Mouse (Mus musculus) neural tube, embryonic 14.5 days (tissue): ENCODE measurements at regions not wholly inside any gene's neighbourhood (a gene's known extent, or its start where the extent isn't known, plus 50 kb on each side); places are given as distances from the start of the nearest gene placed in this dataset.

Experiments used
- ATAC-seq: fragments of 200-750 bp; cut with Nextera tagmentation; 2 replicates; pipeline ENCODE4 v1.8.0; 2017; ENCODE audit warnings: low read depth, mild to moderate bottlenecking, moderate TSS enrichment, moderate library complexity
- H3K27ac ChIP-seq: fragments of 300-500 bp; sonication (generic); 2 replicates; pipeline ENCODE4 v1.5.1; 2014; ENCODE audit warnings: low read depth, mild to moderate bottlenecking, control low read depth, low read length, moderate library complexity, mixed read lengths
- H3K27me3 ChIP-seq: fragments of 300-500 bp; sonication (generic); 2 replicates; pipeline ENCODE4 v1.6.1; 2014; ENCODE audit warnings: low read length; ENCODE audit not compliant: control insufficient read depth, insufficient read depth
- H3K36me3 ChIP-seq: fragments of 300-500 bp; sonication (generic); 2 replicates; pipeline ENCODE4 v1.6.1; 2014; ENCODE audit warnings: low read length, mixed read lengths; ENCODE audit not compliant: control insufficient read depth, insufficient read depth
- H3K4me1 ChIP-seq: fragments of 300-500 bp; sonication (generic); 2 replicates; pipeline ENCODE4 v1.6.1; 2014; ENCODE audit warnings: low read length; ENCODE audit not compliant: control insufficient read depth, insufficient read depth
- H3K4me2 ChIP-seq: fragments of 300-500 bp; sonication (generic); 2 replicates; pipeline ENCODE4 v1.6.1; 2014; ENCODE audit warnings: mild to moderate bottlenecking, low read depth, low read length, control low read depth
- H3K4me3 ChIP-seq: fragments of 300-500 bp; sonication (generic); 2 replicates; pipeline ENCODE4 v1.5.1; 2014; ENCODE audit warnings: low read depth, low read length, control low read depth, mixed read lengths
- H3K9ac ChIP-seq: fragments of 300-500 bp; sonication (generic); replicated peaks from 2 replicates; pipeline ENCODE4 v1.6.1; 2014; ENCODE audit warnings: low read depth, mild to moderate bottlenecking, control low read depth, low read length, mixed read lengths
- H3K9me3 ChIP-seq: fragments of 300-500 bp; sonication (generic); 2 replicates; pipeline ENCODE4 v1.6.1; 2016; ENCODE audit warnings: low read length; ENCODE audit not compliant: control insufficient read depth
- WGBS: fragments of 180-500 bp; shearing (Covaris S2); extraction: QIAGEN DNeasy Blood & Tissue Kit; methylation state at CpG from one replicate; pipeline ENCODE4 v1.1.7; 2014; 5-methylcytosine and 5-hydroxymethylcytosine counted together

- H3K9ac ChIP-seq: no peak overlapping the region
- 47% methylated on average over 7 of the region's 7 CpGs for WGBS
- peak; percentile 58; the same call in 1 of the 2 replicates for ATAC-seq
Observed at GRCm38 (mm10) chr15:70034976-70035375, 3534.3 kb upstream of the Lrrc6 start.

GRCm38 (mm10) chr15:70029468-70029867, 3528.8 kb upstream of the Lrrc6 start:
- Histone ChIP-seq H3K4me3 (no peak overlapping the region), H3K27ac (no peak overlapping the region), H3K9ac (no peak overlapping the region), H3K27me3 (no peaks in the 10 kb centered on the region), H3K4me1 (no peaks in the 10 kb centered on the region), H3K9me3 (no peaks in the 10 kb centered on the region), H3K36me3 (no peaks in the 10 kb centered on the region), H3K4me2 (no peak overlapping the region)
- ATAC-seq: no peak

More at GRCm38 (mm10) chr15:70034976-70035375, 3534.3 kb upstream of the Lrrc6 start:
- no peaks in the 10 kb centered on the region for H3K4me1 ChIP-seq
- H3K27me3 ChIP-seq: no peaks in the 10 kb centered on the region
- H3K27ac ChIP-seq: no peak overlapping the region
- H3K9me3 ChIP-seq: no peaks in the 10 kb centered on the region
- no peak overlapping the region for H3K4me3 ChIP-seq
- H3K36me3 ChIP-seq: no peaks in the 10 kb centered on the region
- H3K4me2 ChIP-seq: no peak overlapping the region

- no peak overlapping the region for H3K4me2 ChIP-seq
- WGBS: 93% methylated on average over 2 of the region's 2 CpGs
- no peak overlapping the region for H3K4me3 ChIP-seq
- no peak overlapping the region for H3K9ac ChIP-seq
- H3K4me1 ChIP-seq: no peaks in the 10 kb centered on the region
- ATAC-seq: no peak
- no peaks in the 10 kb centered on the region for H3K36me3 ChIP-seq
- H3K27ac ChIP-seq: no peak overlapping the region
- H3K9me3 ChIP-seq: no peaks in the 10 kb centered on the region
- H3K27me3 ChIP-seq: no peaks in the 10 kb centered on the region
Observed at GRCm38 (mm10) chr15:70012792-70013191, 3512.1 kb upstream of the Lrrc6 start.
